Mouse (Mus musculus) left cerebral cortex, adult 18-20 months (tissue): ENCODE results near the gene Erp27. TPM values are rescaled to one million over a fixed set of nuclear protein-coding genes. Genes with fewer than 3 reads are reported as not detected.
A peak's percentile ranks its signal among the peaks of the same experiment; 100 is the strongest.

ENCODE experiments used
- DNase-seq, 2 experiments: peaks; one replicate each; pipeline ENCODE4 v3.0.0; 2021 to 2022; ENCODE audit warnings: low spot score in 2 of 2, mixed read lengths in 1 of 2
- total RNA-seq, 2 experiments: library from RNA; stranded (reverse); gene quantifications; 2 replicates each; pipeline ENCODE4 v1.2.3; 2021

Gene Erp27
- total RNA-seq, 2 experiments from 2014 or later = not detected

DNA sequence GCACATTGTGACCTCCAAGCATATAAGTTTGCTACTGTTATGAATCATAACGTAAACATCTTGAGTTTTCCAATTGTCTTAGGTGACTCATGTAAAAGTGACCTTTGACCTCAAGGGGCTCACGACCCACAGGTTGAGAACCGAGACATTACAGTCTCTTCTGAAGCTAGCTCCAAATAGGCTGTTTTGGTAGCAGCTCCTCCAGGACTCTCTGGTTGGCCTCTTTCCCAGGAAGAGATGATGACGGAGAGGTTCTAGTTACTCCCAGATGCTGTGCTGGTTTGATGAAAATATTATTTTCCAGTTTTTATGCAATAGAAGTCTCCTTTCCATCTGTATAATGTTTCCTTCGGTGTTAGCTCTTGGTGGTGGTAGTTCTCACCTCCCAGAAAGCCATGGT is 53.1 kb downstream of the Erp27 start:
- no peak for DNase-seq

DNA sequence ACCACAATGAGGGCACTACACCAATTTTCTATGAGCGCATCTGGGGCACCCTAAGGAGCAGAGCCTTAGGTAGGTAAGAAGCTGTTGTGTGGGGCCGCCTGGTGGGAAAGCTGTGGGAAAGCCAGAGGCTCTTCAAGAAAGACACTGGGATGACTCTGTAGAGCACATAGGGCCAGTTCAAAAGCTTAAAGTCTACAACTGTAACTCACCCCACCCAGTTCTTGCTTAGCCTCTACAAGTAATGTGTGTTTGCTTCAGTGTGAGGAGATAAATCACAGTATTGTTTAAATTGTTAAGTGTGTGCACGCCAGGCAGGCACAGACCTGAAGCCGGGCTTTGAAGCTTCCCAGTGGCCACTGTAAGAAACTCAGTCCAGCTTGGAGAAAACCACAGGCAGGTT is 55.8 kb downstream of the Erp27 start:
- no peak for DNase-seq

GRCm38 (mm10) chr6:136865360-136865759 is 56.6 kb downstream of the Erp27 start:
- no peak for DNase-seq

DNA sequence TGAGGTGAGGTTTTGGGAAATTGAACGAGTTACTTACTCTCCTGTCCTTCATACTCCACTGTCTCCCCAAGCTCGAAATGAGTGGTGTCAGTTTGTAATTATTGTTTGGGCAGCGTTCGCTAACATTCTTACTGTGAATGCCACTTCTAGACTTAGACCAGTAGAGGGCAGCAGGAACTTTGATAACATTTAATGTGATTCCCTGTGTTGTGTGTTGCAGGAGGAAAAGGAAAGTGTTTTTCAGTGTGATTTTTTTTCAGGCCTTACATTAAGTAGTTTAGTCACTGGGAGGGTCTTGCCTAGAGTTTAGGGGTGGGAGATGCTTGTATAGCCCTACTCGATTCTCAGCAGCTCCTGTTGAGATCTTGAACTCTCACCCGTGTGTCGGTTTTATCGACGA is 61.0 kb downstream of the Erp27 start:
- DNase-seq = peak in 1 of 2 experiments; percentile 24

DNA sequence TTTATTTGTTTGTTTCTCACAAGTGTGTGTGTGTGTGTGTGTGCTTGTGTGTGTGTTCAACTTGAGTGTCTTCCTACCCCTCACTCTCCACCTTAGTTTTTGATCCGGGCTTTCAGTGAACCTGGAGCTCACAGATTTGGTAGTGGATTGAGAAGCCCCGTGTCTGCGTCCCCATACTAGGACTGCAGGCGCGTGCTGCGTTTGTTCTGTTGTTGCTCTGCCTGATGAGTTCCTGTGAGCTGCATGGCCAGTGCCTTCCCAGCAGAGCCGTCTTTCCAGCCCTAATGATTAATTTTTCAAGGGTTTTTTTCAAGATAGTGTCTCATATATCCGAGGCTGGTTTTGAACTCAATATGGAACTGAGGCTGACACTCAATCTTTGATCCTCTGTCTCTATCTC is 63.6 kb downstream of the Erp27 start:
- DNase-seq = no peak

GRCm38 (mm10) chr6:136857873-136858260 is 64.1 kb downstream of the Erp27 start:
- no peak for DNase-seq

Other genes starting within 250 kb of the Erp27 start
- under 1 TPM; 0.26 to 0.47 TPM for gene Gucy2c, start 140.4 kb downstream of the Erp27 start, total RNA-seq
- gene Hist4h4, start 117.8 kb downstream of the Erp27 start, total RNA-seq = 10 to 100 TPM; 11.3 to 13.2 TPM
- 10 to 100 TPM; 50.9 to 57.0 TPM for gene H2afj, start 113.9 kb downstream of the Erp27 start, total RNA-seq
- 1 to 10 TPM; 2.3 to 2.8 TPM for gene BC049715, start 94.6 kb downstream of the Erp27 start, total RNA-seq
- gene Wbp11, start 93.9 kb downstream of the Erp27 start, total RNA-seq = 100 to 1,000 TPM; 109 to 111 TPM
- 1 to 10 TPM; 4.9 to 5.3 TPM for gene Smco3, start 86.7 kb downstream of the Erp27 start, total RNA-seq
- not detected for gene Art4, start 64.4 kb downstream of the Erp27 start, total RNA-seq
- gene Mgp, start 46.4 kb downstream of the Erp27 start, total RNA-seq = 10 to 100 TPM; 43.3 to 51.2 TPM
- gene Pde6h, start 1.7 kb upstream of the Erp27 start, total RNA-seq = 1 to 10 TPM in 1 of 2 experiments, under 1 TPM in 1; 0.82 to 1.1 TPM
- gene Arhgdib, start 19.7 kb upstream of the Erp27 start, total RNA-seq = 10 to 100 TPM; 10.9 to 13.3 TPM
- 10 to 100 TPM in 1 of 2 experiments, 1 to 10 TPM in 1; 8.0 to 12.6 TPM for gene Rerg, start 248.3 kb upstream of the Erp27 start, total RNA-seq